Mouse (Mus musculus) layer of hippocampus, adult 9-10 months (tissue): ENCODE results near the gene Rgl1.

Experiments used
- DNase-seq: peaks from one replicate; pipeline ENCODE4 v3.0.0; 2022; ENCODE audit warnings: low spot score

Gene Rgl1

GRCm38 (mm10) chr1:152717329-152717728, 48.8 kb downstream of the Rgl1 start:
- DNase-seq = no peak

GRCm38 (mm10) chr1:152714405-152714804, 51.7 kb downstream of the Rgl1 start:
- DNase-seq = no peak

- no peak for DNase-seq
Measured at GRCm38 (mm10) chr1:152713924-152714323, 52.2 kb downstream of the Rgl1 start.

- no peak for DNase-seq
Measured at GRCm38 (mm10) chr1:152711037-152711436, 55.1 kb downstream of the Rgl1 start.

GRCm38 (mm10) chr1:152707560-152707959, 58.6 kb downstream of the Rgl1 start:
- DNase-seq = no peak

GRCm38 (mm10) chr1:152703941-152704340, 62.2 kb downstream of the Rgl1 start:
- no peak for DNase-seq

GRCm38 (mm10) chr1:152702920-152703319, 63.2 kb downstream of the Rgl1 start:
- no peak for DNase-seq

GRCm38 (mm10) chr1:152701066-152701465, 65.1 kb downstream of the Rgl1 start:
- no peak for DNase-seq

GRCm38 (mm10) chr1:152697341-152697740, 68.8 kb downstream of the Rgl1 start:
- DNase-seq = no peak

- DNase-seq = no peak
Measured at GRCm38 (mm10) chr1:152695491-152695890, 70.7 kb downstream of the Rgl1 start.

GRCm38 (mm10) chr1:152689968-152690367, 76.2 kb downstream of the Rgl1 start:
- DNase-seq = no peak

- DNase-seq = no peak
Measured at GRCm38 (mm10) chr1:152687733-152688181, 78.4 kb downstream of the Rgl1 start.

GRCm38 (mm10) chr1:152687099-152687730, 78.9 kb downstream of the Rgl1 start:
- DNase-seq = no peak

GRCm38 (mm10) chr1:152685531-152685930, 80.6 kb downstream of the Rgl1 start:
- DNase-seq = no peak

GRCm38 (mm10) chr1:152682368-152683194, 83.6 kb downstream of the Rgl1 start:
- no peak for DNase-seq

- no peak for DNase-seq
Measured at GRCm38 (mm10) chr1:152681676-152682367, 84.3 kb downstream of the Rgl1 start.

- no peak for DNase-seq
Measured at GRCm38 (mm10) chr1:152681116-152681515, 85.0 kb downstream of the Rgl1 start.

GRCm38 (mm10) chr1:152678451-152678850, 87.7 kb downstream of the Rgl1 start:
- no peak for DNase-seq

GRCm38 (mm10) chr1:152677482-152678211, 88.5 kb downstream of the Rgl1 start:
- DNase-seq = no peak

- DNase-seq = no peak
Measured at GRCm38 (mm10) chr1:152669446-152670180, 96.5 kb downstream of the Rgl1 start.

- DNase-seq = no peak
Measured at GRCm38 (mm10) chr1:152660436-152660835, 105.7 kb downstream of the Rgl1 start.
